Mouse (Mus musculus) forebrain, embryonic 13.5 days (tissue): ENCODE results near the gene Susd1. TPM values are rescaled to one million over a fixed set of nuclear protein-coding genes. Genes with fewer than 3 reads are reported as not detected.

Experiments used
- ATAC-seq: fragments of 200-750 bp; cut with Nextera tagmentation; 2 replicates; pipeline ENCODE4 v1.8.0; 2017
- H3K27ac ChIP-seq: fragments of 300-500 bp; sonication (generic); 2 replicates; pipeline ENCODE4 v1.5.1; 2015; ENCODE audit warnings: inconsistent platforms, mild to moderate bottlenecking, moderate library complexity
- H3K27me3 ChIP-seq: fragments of 300-500 bp; sonication (generic); 2 replicates; pipeline ENCODE4 v1.6.1; 2015; ENCODE audit warnings: mild to moderate bottlenecking, inconsistent platforms
- H3K36me3 ChIP-seq: fragments of 300-500 bp; sonication (generic); 2 replicates; pipeline ENCODE4 v1.6.1; 2015; ENCODE audit warnings: mild to moderate bottlenecking, inconsistent platforms; ENCODE audit not compliant: poor library complexity, severe bottlenecking
- H3K4me1 ChIP-seq: fragments of 300-500 bp; sonication (generic); 2 replicates; pipeline ENCODE4 v1.6.1; 2015; ENCODE audit warnings: inconsistent platforms
- H3K4me2 ChIP-seq: fragments of 300-500 bp; sonication (generic); 2 replicates; pipeline ENCODE4 v1.6.1; 2015; ENCODE audit warnings: inconsistent platforms, mild to moderate bottlenecking, moderate library complexity
- H3K4me3 ChIP-seq: fragments of 300-500 bp; sonication (generic); 2 replicates; pipeline ENCODE4 v1.5.1; 2015; ENCODE audit warnings: mild to moderate bottlenecking, inconsistent platforms
- H3K9ac ChIP-seq: fragments of 300-500 bp; sonication (generic); 2 replicates; pipeline ENCODE4 v1.6.1; 2015; ENCODE audit warnings: mild to moderate bottlenecking, inconsistent platforms
- H3K9me3 ChIP-seq: fragments of 300-500 bp; sonication (generic); replicated peaks from 2 replicates; pipeline ENCODE4 v1.6.1; 2016; ENCODE audit warnings: inconsistent platforms
- WGBS: fragments of 180-500 bp; shearing (Covaris S2); methylation state at CpG from one replicate; pipeline ENCODE4 v1.1.7; 2015; 5-methylcytosine and 5-hydroxymethylcytosine counted together
- polyA plus RNA-seq: library from polyadenylated mRNA; unstranded; fragments of >200 nt; fragmentation: Nextera tagmentation; extraction: Ambion mirVana; gene quantifications from 2 replicates; pipeline ENCODE4 v1.2.1, GENCODE M21; 2015

Susd1 gene
- polyA plus RNA-seq, 1 experiment from 2014 or later: 0.72 TPM

DNA sequence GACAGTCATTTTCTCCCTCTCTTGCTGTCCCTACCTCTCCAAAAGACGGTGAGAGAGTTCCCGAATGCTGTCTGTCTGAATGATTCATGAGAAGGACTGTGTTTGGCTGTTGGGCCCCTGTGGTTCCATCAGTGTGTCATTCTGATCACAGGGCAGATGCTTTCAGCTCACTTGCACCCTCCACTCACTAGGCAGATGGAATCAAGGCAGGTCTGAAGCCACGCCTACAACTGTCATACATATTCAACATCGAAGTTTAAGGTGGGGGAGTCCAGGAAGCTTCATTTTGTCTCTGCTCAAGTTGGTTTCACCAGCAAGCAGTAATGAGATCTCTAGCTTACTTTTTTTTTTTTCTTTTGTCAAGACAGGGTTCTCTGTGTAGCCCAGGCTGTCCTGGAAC, 104.2 kb downstream of the Susd1 start:
- no peak overlapping the region for H3K4me3 ChIP-seq
- peaks cover 30% of the 10 kb centered on the region for H3K4me1 ChIP-seq
- H3K36me3 ChIP-seq: no peaks in the 10 kb centered on the region
- no peaks in the 10 kb centered on the region for H3K27me3 ChIP-seq
- H3K9me3 ChIP-seq: no peaks in the 10 kb centered on the region
- no peak overlapping the region for H3K9ac ChIP-seq
- no peak for ATAC-seq
- no peak overlapping the region for H3K27ac ChIP-seq
- H3K4me2 ChIP-seq: no peak overlapping the region
- 96% methylated on average over 4 of the region's 4 CpGs for whole genome bisulfite sequencing

GRCm38 (mm10) chr4:59333424-59333895, 105.0 kb downstream of the Susd1 start:
- Histone ChIP-seq H3K36me3 (no peaks in the 10 kb centered on the region), H3K9me3 (no peaks in the 10 kb centered on the region), H3K4me3 (no peak overlapping the region), H3K27me3 (no peaks in the 10 kb centered on the region), H3K9ac (no peak overlapping the region), H3K4me2 (no peak overlapping the region), H3K27ac (no peak overlapping the region), H3K4me1 (peaks cover 30% of the 10 kb centered on the region)
- ATAC-seq: no peak
- 95% methylated on average over 14 of the region's 14 CpGs for WGBS

GRCm38 (mm10) chr4:59332691-59333423, 105.6 kb downstream of the Susd1 start:
- no peak for ATAC-seq
- Histone ChIP-seq H3K36me3 (no peaks in the 10 kb centered on the region), H3K27me3 (no peaks in the 10 kb centered on the region), H3K4me1 (peaks cover 30% of the 10 kb centered on the region), H3K4me3 (no peak overlapping the region), H3K9me3 (no peaks in the 10 kb centered on the region), H3K27ac (no peak overlapping the region), H3K9ac (no peak overlapping the region), H3K4me2 (no peak overlapping the region)
- WGBS: 90% methylated on average over 9 of the region's 9 CpGs

DNA sequence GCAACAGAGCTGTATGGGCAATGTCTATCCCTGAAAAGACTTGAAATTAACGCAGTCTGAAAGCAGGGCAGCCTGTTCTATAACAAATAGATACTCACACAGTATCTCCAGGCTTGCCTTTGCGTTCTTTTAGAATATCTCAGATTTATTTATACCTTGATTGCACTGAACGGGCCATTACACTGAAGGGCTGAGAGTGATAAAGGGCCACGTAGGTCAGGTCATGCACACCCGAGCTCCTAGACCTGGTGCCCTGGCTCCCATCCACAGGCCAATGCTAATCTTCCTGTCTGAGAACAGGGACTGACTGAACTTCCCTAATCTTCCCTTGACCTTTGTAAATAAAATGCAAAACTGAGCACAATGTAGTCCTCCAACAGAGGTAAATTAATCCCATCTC, 106.3 kb downstream of the Susd1 start:
- Histone ChIP-seq H3K36me3 (no peaks in the 10 kb centered on the region), H3K4me1 (peaks cover 30% of the 10 kb centered on the region), H3K27ac (no peak overlapping the region), H3K9ac (no peak overlapping the region), H3K27me3 (no peaks in the 10 kb centered on the region), H3K9me3 (no peaks in the 10 kb centered on the region), H3K4me3 (no peak overlapping the region), H3K4me2 (no peak overlapping the region)
- 78% methylated on average over 5 of the region's 5 CpGs for WGBS
- ATAC-seq: no peak

DNA sequence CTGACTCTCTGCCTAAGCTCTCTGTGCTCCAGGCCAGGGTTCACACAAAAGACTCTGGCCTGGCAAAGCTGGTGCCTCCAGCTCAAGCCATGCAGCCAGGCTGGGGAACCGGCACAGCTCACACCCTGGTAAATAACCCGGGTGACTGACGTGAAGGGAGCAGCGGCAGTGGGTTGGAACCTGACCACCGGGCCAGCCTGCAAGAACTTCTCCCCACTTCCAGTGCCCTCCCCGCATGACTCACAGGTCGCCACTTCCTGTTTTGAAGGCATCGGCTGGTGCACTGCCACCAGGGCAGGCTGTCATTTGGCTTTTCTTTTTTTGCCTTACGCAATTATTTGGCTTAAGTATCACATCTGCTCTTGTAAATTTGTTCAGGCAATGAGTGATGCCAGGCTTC, 106.8 kb downstream of the Susd1 start:
- no peak overlapping the region for H3K4me2 ChIP-seq
- no peaks in the 10 kb centered on the region for H3K9me3 ChIP-seq
- no peaks in the 10 kb centered on the region for H3K36me3 ChIP-seq
- 79% methylated on average over 9 of the region's 9 CpGs for WGBS
- H3K4me3 ChIP-seq: no peak overlapping the region
- H3K9ac ChIP-seq: no peak overlapping the region
- peaks cover 26% of the 10 kb centered on the region for H3K4me1 ChIP-seq
- H3K27me3 ChIP-seq: no peaks in the 10 kb centered on the region
- H3K27ac ChIP-seq: no peak overlapping the region
- ATAC-seq: peak; percentile 14; the same call in 1 of the 2 replicates

- H3K9ac ChIP-seq: no peak overlapping the region
- H3K27ac ChIP-seq: no peak overlapping the region
- H3K27me3 ChIP-seq: no peaks in the 10 kb centered on the region
- H3K4me3 ChIP-seq: no peak overlapping the region
- ATAC-seq: 0 out of 2 replicates have a peak, but pooled peaks have one; percentile 24
- H3K9me3 ChIP-seq: no peaks in the 10 kb centered on the region
- no peak overlapping the region for H3K4me2 ChIP-seq
- H3K4me1 ChIP-seq: peaks cover 20% of the 10 kb centered on the region
- 29% methylated on average over 10 of the region's 10 CpGs for WGBS
- no peaks in the 10 kb centered on the region for H3K36me3 ChIP-seq
These were observed 107.3 kb downstream of the Susd1 start for GRCm38 (mm10) chr4:59330961-59331604.

DNA sequence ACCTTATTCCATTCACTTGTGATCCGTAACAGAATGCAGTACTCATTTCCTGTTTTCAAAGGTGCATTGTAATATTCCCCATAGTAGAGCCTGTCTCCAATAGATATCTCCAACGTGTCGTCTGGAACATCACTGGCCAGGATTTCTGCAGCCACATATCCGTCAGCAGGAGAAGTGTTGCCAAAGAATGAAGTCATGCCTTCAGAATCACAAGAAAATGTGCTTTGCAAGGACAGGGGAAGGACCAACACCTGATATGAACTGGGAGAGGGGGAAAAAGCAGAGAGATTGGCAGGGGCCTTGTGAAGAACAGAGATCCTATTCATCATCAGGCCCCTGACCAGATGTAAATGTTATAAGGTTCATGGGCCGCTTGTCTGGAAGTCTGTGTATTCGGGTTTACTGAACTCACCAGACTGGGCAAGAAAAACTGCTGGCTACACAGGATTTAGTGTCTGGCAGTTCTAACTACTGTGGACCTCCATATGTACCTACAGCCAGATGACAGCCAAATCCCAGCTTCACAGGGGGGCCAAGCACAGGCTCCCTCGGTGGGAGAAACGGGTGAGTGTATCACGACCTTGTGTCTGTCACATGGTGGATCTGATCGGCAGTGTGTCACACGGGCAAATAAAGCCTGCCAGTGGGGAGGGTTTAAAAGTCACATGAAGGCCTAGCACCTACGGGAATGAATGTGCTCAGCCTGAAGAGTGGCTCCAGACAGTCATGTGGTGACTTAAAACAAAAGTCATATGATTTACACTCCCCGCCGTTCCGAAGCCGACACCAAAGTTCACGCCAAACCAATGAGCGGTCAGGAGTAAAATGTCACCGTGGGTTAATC, 108.8 kb downstream of the Susd1 start:
- Histone ChIP-seq H3K4me3 (no peak overlapping the region), H3K27me3 (no peaks in the 10 kb centered on the region), H3K9me3 (no peaks in the 10 kb centered on the region), H3K36me3 (no peaks in the 10 kb centered on the region), H3K27ac (no peak overlapping the region), H3K4me2 (no peak overlapping the region), H3K9ac (no peak overlapping the region), H3K4me1 (peaks cover 15% of the 10 kb centered on the region; the same call in 1 of the 2 replicates)
- 86% methylated on average over 19 of the region's 19 CpGs for WGBS
- ATAC-seq: no peak

DNA sequence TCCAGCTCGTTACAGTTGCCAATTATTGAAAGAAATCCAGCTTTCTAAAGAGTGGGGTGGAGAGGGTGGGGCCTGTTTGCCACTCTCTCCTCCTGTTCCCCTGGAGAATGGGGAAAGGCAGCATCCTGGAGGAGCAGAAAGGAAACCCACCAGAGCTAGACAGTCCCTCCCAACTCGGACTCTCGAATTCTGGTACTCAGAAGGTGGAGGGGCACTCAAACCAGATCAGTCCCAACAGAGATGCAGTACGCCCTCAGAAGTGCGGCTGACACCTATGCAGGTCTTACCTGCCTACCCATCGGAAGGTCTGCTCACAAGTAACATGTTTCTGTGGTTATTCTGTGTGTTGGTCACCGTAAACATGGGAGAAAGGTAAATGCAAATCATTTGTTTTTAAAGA, 109.6 kb downstream of the Susd1 start:
- peaks cover 15% of the 10 kb centered on the region; the same call in 1 of the 2 replicates for H3K4me1 ChIP-seq
- no peak overlapping the region for H3K4me2 ChIP-seq
- ATAC-seq: no peak
- no peak overlapping the region for H3K27ac ChIP-seq
- no peaks in the 10 kb centered on the region for H3K9me3 ChIP-seq
- H3K36me3 ChIP-seq: no peaks in the 10 kb centered on the region
- no peak overlapping the region for H3K4me3 ChIP-seq
- H3K27me3 ChIP-seq: no peaks in the 10 kb centered on the region
- WGBS: 80% methylated on average over 7 of the region's 7 CpGs
- H3K9ac ChIP-seq: no peak overlapping the region

- 91% methylated on average over 5 of the region's 5 CpGs for WGBS
These were observed 110.4 kb downstream of the Susd1 start for GRCm38 (mm10) chr4:59327986-59328385.

DNA sequence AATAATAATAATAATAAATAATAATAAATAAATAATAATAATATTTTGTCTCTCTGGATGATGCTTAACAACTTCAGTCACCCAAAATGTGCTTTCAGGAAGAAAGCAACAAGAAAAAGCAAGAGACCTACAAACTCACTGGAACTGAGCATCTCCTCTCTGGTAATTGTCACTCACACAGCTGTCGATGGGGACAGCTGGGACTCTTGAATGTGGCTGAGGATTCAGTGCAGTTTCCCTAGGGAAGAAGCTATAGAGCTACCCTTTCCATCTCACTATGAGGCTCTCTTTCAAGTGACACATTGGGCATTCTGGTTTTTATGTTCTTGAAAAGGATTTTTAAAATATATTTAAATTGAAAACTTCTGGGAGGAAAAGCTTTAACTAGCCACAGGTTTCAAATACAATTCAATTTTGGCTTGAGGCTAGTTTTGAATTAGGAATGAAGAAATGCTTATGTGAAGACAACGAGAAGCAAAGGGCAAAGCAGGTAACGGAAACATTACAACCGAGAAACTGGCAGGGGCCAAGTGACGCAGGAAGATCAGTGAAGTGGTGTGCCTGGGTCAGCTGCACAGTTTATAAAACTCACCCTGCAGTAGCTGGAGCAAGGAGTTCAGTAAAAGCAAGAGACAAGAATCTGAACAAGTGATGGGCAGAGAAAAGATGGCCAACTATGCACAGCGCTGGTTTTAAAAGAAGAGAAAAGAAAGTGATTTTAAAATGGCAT, 112.2 kb downstream of the Susd1 start:
- Histone ChIP-seq H3K4me3 (no peak overlapping the region), H3K4me1 (peaks cover 27% of the 10 kb centered on the region), H3K9me3 (no peaks in the 10 kb centered on the region), H3K36me3 (no peaks in the 10 kb centered on the region), H3K27ac (no peak overlapping the region), H3K4me2 (no peak overlapping the region), H3K27me3 (no peaks in the 10 kb centered on the region), H3K9ac (no peak overlapping the region)
- ATAC-seq: no peak
- 88% methylated on average over 6 of the region's 6 CpGs for WGBS

More at GRCm38 (mm10) chr4:59327986-59328385, 110.4 kb downstream of the Susd1 start:
- Histone ChIP-seq H3K4me1 (peaks cover 22% of the 10 kb centered on the region), H3K27me3 (no peaks in the 10 kb centered on the region), H3K9ac (no peak overlapping the region), H3K36me3 (no peaks in the 10 kb centered on the region), H3K9me3 (no peaks in the 10 kb centered on the region), H3K4me2 (no peak overlapping the region), H3K27ac (no peak overlapping the region), H3K4me3 (no peak overlapping the region)
- no peak for ATAC-seq

GRCm38 (mm10) chr4:59324317-59324716, 114.1 kb downstream of the Susd1 start:
- no peaks in the 10 kb centered on the region for H3K9me3 ChIP-seq
- WGBS: 92% methylated on average over 5 of the region's 5 CpGs
- H3K4me2 ChIP-seq: no peak overlapping the region
- H3K9ac ChIP-seq: no peak overlapping the region
- no peak for ATAC-seq
- no peak overlapping the region for H3K27ac ChIP-seq
- H3K4me1 ChIP-seq: peaks cover 29% of the 10 kb centered on the region
- H3K27me3 ChIP-seq: no peaks in the 10 kb centered on the region
- H3K4me3 ChIP-seq: no peak overlapping the region
- H3K36me3 ChIP-seq: no peaks in the 10 kb centered on the region
